Mouse (Mus musculus) CH12.LX (cell line): ENCODE data around the gene Ppp1r37. TPM values are rescaled to one million over a fixed set of nuclear protein-coding genes. Genes with fewer than 3 reads are reported as not detected.

Experiments
- DNase-seq: peaks from one replicate; pipeline ENCODE4 v3.0.0-alpha.2; 2013; ENCODE audit errors: extremely low read depth
- H3K27ac ChIP-seq: 2 replicates; pipeline ENCODE4 v1.5.1; 2012; ENCODE audit warnings: low read depth, mild to moderate bottlenecking, control low read depth, moderate library complexity; ENCODE audit not compliant: insufficient read depth
- H3K27me3 ChIP-seq: replicated peaks from 2 replicates; pipeline ENCODE3; 2012; ENCODE audit warnings: inconsistent platforms
- H3K36me3 ChIP-seq, 2 experiments: replicated peaks in 1 of 2; 2 replicates each; pipeline versions ENCODE3 to v1.6.1; 2012; ENCODE audit warnings: inconsistent platforms in 1 of 2, low read length in 1 of 2, mild to moderate bottlenecking in 1 of 2, mixed read lengths in 1 of 2, moderate library complexity in 1 of 2; ENCODE audit not compliant: control insufficient read depth in 1 of 2, insufficient read depth in 1 of 2
- H3K4me1 ChIP-seq, 2 experiments: 2 replicates each; pipeline ENCODE4 v1.6.1; 2012; ENCODE audit warnings: inconsistent platforms in 1 of 2, moderate library complexity in 1 of 2; ENCODE audit not compliant: insufficient read depth in 2 of 2, control insufficient read depth in 1 of 2
- H3K4me2 ChIP-seq: 2 replicates; pipeline ENCODE4 v1.6.1; 2012; ENCODE audit warnings: low read depth, mild to moderate bottlenecking, control low read depth; ENCODE audit not compliant: poor library complexity, insufficient read depth, severe bottlenecking
- H3K4me3 ChIP-seq, 3 experiments: fragments of 150-350 bp in 1 of 3; sonication (generic) in 1 of 3; replicated peaks in 1 of 3; 2 replicates each; pipeline versions ENCODE3 to v1.5.1; 2011 to 2012; ENCODE audit warnings: low read depth in 2 of 3, low read length in 2 of 3, mild to moderate bottlenecking in 2 of 3, moderate library complexity in 2 of 3, control low read depth in 1 of 3, improper control_type of control experiment in 1 of 3, inconsistent platforms in 1 of 3, mixed read lengths in 1 of 3; ENCODE audit not compliant: poor library complexity in 1 of 3
- H3K79me2 ChIP-seq: replicated peaks from 2 replicates; pipeline ENCODE4 v1.6.1; 2012; ENCODE audit warnings: mild to moderate bottlenecking, moderate library complexity; ENCODE audit not compliant: control insufficient read depth, poor library complexity, insufficient read depth, severe bottlenecking; ENCODE audit errors: extremely low read depth
- H3K9ac ChIP-seq: 2 replicates; pipeline ENCODE4 v1.6.1; 2012; ENCODE audit warnings: low read depth, mild to moderate bottlenecking, control low read depth, moderate library complexity; ENCODE audit not compliant: insufficient read depth
- H3K9me3 ChIP-seq: replicated peaks from 2 replicates; pipeline ENCODE3; 2012; ENCODE audit warnings: low read length, inconsistent platforms, mixed read lengths
- BHLHE40 ChIP-seq: IDR thresholded peaks from 2 replicates; pipeline ENCODE4 v1.6.1; 2011; ENCODE audit warnings: mild to moderate bottlenecking, low read depth, low read length, improper control_type of control experiment
- CHD1 ChIP-seq: IDR thresholded peaks from 2 replicates; pipeline ENCODE4 v1.6.1; 2012; ENCODE audit warnings: low read depth, low read length, improper control_type of control experiment, inconsistent platforms
- CHD2 ChIP-seq: IDR thresholded peaks from 2 replicates; pipeline ENCODE4 v1.6.1; 2011; ENCODE audit warnings: low read length, improper control_type of control experiment
- CTCF ChIP-seq, 2 experiments: IDR thresholded peaks in 1 of 2; conservative IDR thresholded peaks in 1 of 2; 2 replicates each; pipeline ENCODE4 v1.5.1; 2011 to 2012; ENCODE audit warnings: low read depth in 2 of 2, low read length in 2 of 2, improper control_type of control experiment in 1 of 2, inconsistent platforms in 1 of 2, mild to moderate bottlenecking in 1 of 2, moderate library complexity in 1 of 2
- E2F4 ChIP-seq: IDR thresholded peaks from 2 replicates; pipeline ENCODE4 v1.6.1; 2011; ENCODE audit warnings: low read depth, low read length, improper control_type of control experiment; ENCODE audit not compliant: insufficient replicate concordance
- ELF1 ChIP-seq: IDR thresholded peaks from 2 replicates; pipeline ENCODE4 v1.6.1; 2014; ENCODE audit warnings: low read depth, mild to moderate bottlenecking, inconsistent platforms, low read length, improper control_type of control experiment
- EP300 ChIP-seq: IDR thresholded peaks from 2 replicates; pipeline ENCODE4 v1.6.1; 2011; ENCODE audit warnings: low read length, improper control_type of control experiment
- ETS1 ChIP-seq: conservative IDR thresholded peaks from 2 replicates; pipeline ENCODE4 v1.6.1; 2012; ENCODE audit warnings: low read depth, mild to moderate bottlenecking, inconsistent platforms, low read length, improper control_type of control experiment, moderate library complexity
- HCFC1 ChIP-seq: IDR thresholded peaks from 2 replicates; pipeline ENCODE4 v1.6.1; 2012; ENCODE audit warnings: low read depth, mild to moderate bottlenecking, inconsistent platforms, low read length, improper control_type of control experiment
- IRF4 ChIP-seq: IDR thresholded peaks from 2 replicates; pipeline ENCODE4 v1.6.1; 2014; ENCODE audit warnings: low read depth, mild to moderate bottlenecking, inconsistent platforms, low read length, improper control_type of control experiment
- JUN ChIP-seq: IDR thresholded peaks from 2 replicates; pipeline ENCODE4 v1.6.1; 2011; ENCODE audit warnings: low read depth, mild to moderate bottlenecking, low read length, improper control_type of control experiment, moderate library complexity; ENCODE audit not compliant: insufficient read depth
- JUND ChIP-seq: conservative IDR thresholded peaks from 2 replicates; pipeline ENCODE4 v1.6.1; 2011; ENCODE audit warnings: low read depth, low read length, improper control_type of control experiment
- KAT2A ChIP-seq: IDR thresholded peaks from 2 replicates; pipeline ENCODE4 v1.6.1; 2012; ENCODE audit warnings: low read length, improper control_type of control experiment, inconsistent platforms; ENCODE audit not compliant: insufficient replicate concordance
- MAFK ChIP-seq: IDR thresholded peaks from 2 replicates; pipeline ENCODE4 v1.6.1; 2011; ENCODE audit warnings: low read length, improper control_type of control experiment; ENCODE audit not compliant: insufficient replicate concordance
- MAX ChIP-seq: IDR thresholded peaks from 2 replicates; pipeline ENCODE4 v1.6.1; 2011; ENCODE audit warnings: low read length, improper control_type of control experiment
- MAZ ChIP-seq: IDR thresholded peaks from 2 replicates; pipeline ENCODE4 v1.6.1; 2012; ENCODE audit warnings: low read depth, mild to moderate bottlenecking, inconsistent platforms, low read length, improper control_type of control experiment, moderate library complexity
- MEF2A ChIP-seq: IDR thresholded peaks from 2 replicates; pipeline ENCODE4 v1.6.1; 2014; ENCODE audit warnings: low read depth, mild to moderate bottlenecking, inconsistent platforms, low read length, improper control_type of control experiment, borderline replicate concordance
- MXI1 ChIP-seq: IDR thresholded peaks from 2 replicates; pipeline ENCODE4 v1.6.1; 2011; ENCODE audit warnings: mild to moderate bottlenecking, low read depth, low read length, improper control_type of control experiment
- MYC ChIP-seq: IDR thresholded peaks from 2 replicates; pipeline ENCODE4 v1.6.1; 2011; ENCODE audit warnings: low read depth, mild to moderate bottlenecking, improper control_type of control experiment, low read length
- NELFE ChIP-seq: IDR thresholded peaks from 2 replicates; pipeline ENCODE4 v1.6.1; 2011; ENCODE audit warnings: low read depth, low read length, improper control_type of control experiment
- NRF1 ChIP-seq: IDR thresholded peaks from 2 replicates; pipeline ENCODE4 v1.6.1; 2014; ENCODE audit warnings: low read depth, mild to moderate bottlenecking, inconsistent platforms, low read length, improper control_type of control experiment, moderate library complexity
- PAX5 ChIP-seq: IDR thresholded peaks from 2 replicates; pipeline ENCODE4 v1.6.1; 2012; ENCODE audit warnings: low read length, inconsistent platforms, mixed read lengths
- POLR2A ChIP-seq: IDR thresholded peaks from 2 replicates; pipeline ENCODE4 v1.6.1; 2011; ENCODE audit warnings: low read depth, mild to moderate bottlenecking, improper control_type of control experiment, low read length
- POLR2AphosphoS2 ChIP-seq: IDR thresholded peaks from 2 replicates; pipeline ENCODE4 v1.6.1; 2011; ENCODE audit warnings: low read depth, low read length, improper control_type of control experiment
- RAD21 ChIP-seq: IDR thresholded peaks from 2 replicates; pipeline ENCODE4 v1.6.1; 2011; ENCODE audit warnings: low read depth, mild to moderate bottlenecking, low read length, improper control_type of control experiment, moderate library complexity
- RCOR1 ChIP-seq: conservative IDR thresholded peaks from 2 replicates; pipeline ENCODE4 v1.6.1; 2012; ENCODE audit warnings: low read depth, mild to moderate bottlenecking, inconsistent platforms, low read length, improper control_type of control experiment
- SIN3A ChIP-seq: IDR thresholded peaks from 2 replicates; pipeline ENCODE4 v1.6.1; 2012; ENCODE audit warnings: low read length, improper control_type of control experiment, inconsistent platforms
- SMC3 ChIP-seq: IDR thresholded peaks from 2 replicates; pipeline ENCODE4 v1.6.1; 2011; ENCODE audit warnings: low read depth, low read length, improper control_type of control experiment
- TBP ChIP-seq: conservative IDR thresholded peaks from 2 replicates; pipeline ENCODE4 v1.6.1; 2011; ENCODE audit warnings: low read depth, low read length, improper control_type of control experiment
- TCF12 ChIP-seq: IDR thresholded peaks from 2 replicates; pipeline ENCODE4 v1.6.1; 2014; ENCODE audit warnings: low read depth, mild to moderate bottlenecking, inconsistent platforms, low read length, improper control_type of control experiment
- UBTF ChIP-seq: IDR thresholded peaks from 2 replicates; pipeline ENCODE4 v1.6.1; 2012; ENCODE audit warnings: low read depth, mild to moderate bottlenecking, inconsistent platforms, low read length, improper control_type of control experiment, moderate library complexity
- USF1 ChIP-seq: IDR thresholded peaks from 2 replicates; pipeline ENCODE4 v1.6.1; 2014; ENCODE audit warnings: low read depth, mild to moderate bottlenecking, inconsistent platforms, low read length, improper control_type of control experiment
- ZC3H11A ChIP-seq: IDR thresholded peaks from 2 replicates; pipeline ENCODE4 v1.6.1; 2012; ENCODE audit warnings: low read depth, mild to moderate bottlenecking, inconsistent platforms, low read length, improper control_type of control experiment
- ZMIZ1 ChIP-seq: IDR thresholded peaks from 2 replicates; pipeline ENCODE4 v1.6.1; 2012; ENCODE audit warnings: low read depth, mild to moderate bottlenecking, inconsistent platforms, low read length, improper control_type of control experiment
- ZNF384 ChIP-seq: IDR thresholded peaks from 2 replicates; pipeline ENCODE4 v1.6.1; 2012; ENCODE audit warnings: low read depth, low read length, improper control_type of control experiment, inconsistent platforms
- dilution Hi-C: fragments of 300-500 bp; cut with MboI; formaldehyde crosslinking; loops from 2 replicates; pipeline ENCODE4 v1.14.3; 2020; ENCODE audit warnings: low sequenced_read_pairs; ENCODE audit not compliant: extremely low pct_unique_long_range_greater_than_20kb, extremely low pct_ligation_motif_present
- in situ Hi-C: fragments of 300-500 bp; cut with MboI; formaldehyde crosslinking; loops from 3 replicates; pipeline ENCODE4 v1.14.3; 2019; ENCODE audit warnings: low sequenced_read_pairs, low pct_ligation_motif_present, low pct_unique_long_range_greater_than_20kb, mixed read lengths
- polyA plus RNA-seq: library from polyadenylated mRNA; unstranded; fragments of >175 nt; gene quantifications from 2 replicates; pipeline ENCODE4 v1.2.1, GENCODE M21; 2012; ENCODE audit warnings: low read depth; ENCODE audit not compliant: insufficient read length
- total RNA-seq, 2 experiments: library from RNA; depleted of rRNA; stranded (reverse); fragments of 300-350 nt in 1 of 2; fragments of >200 nt in 1 of 2; gene quantifications; 2 replicates each; pipeline ENCODE4 v1.2.3; 2012 to 2014

Ppp1r37 gene
- total and polyA plus RNA-seq, 3 experiments = 7.3 to 15.7 (median 13.8) TPM

- in situ Hi-C loops (loop anchor here (25.0 kb wide), 1 partner anchor 150 kb away; the partner anchor contains the start of genes Ckm and Klc3), dilution Hi-C loops (no loop called here)
- TF ChIP-seq RCOR1 = no peak
- 0 out of 2 replicates have a peak, but pooled peaks have one; percentile 2 for TF ChIP-seq ZNF384
- TF ChIP-seq MXI1 = peak; percentile 69
- peak; percentile 80; the same call in 1 of the 2 replicates for TF ChIP-seq MYC
- TF ChIP-seq SMC3 = no peak
- peak; percentile 69 for TF ChIP-seq IRF4
- TF ChIP-seq MEF2A = peak; percentile 72
- no peak; the same call in 1 of the 2 replicates for TF ChIP-seq TCF12
- no peak for TF ChIP-seq JUND
- TF ChIP-seq HCFC1 = peak; percentile 88
- TF ChIP-seq NELFE = peak; percentile 42
- TF ChIP-seq SIN3A = peak; percentile 68
- TF ChIP-seq ETS1 = 0 out of 2 replicates have a peak, but pooled peaks have one; percentile 24
- TF ChIP-seq BHLHE40 = peak; percentile 99
- TF ChIP-seq KAT2A = peak; percentile 69; the same call in 1 of the 2 replicates
- TF ChIP-seq CTCF (conservative IDR thresholded peaks at IDR 0.05 in 1 of 2, IDR thresholded peaks at IDR 0.05 in 1 of 2; ENCODE audit: low read depth in 2 of 2, low read length in 2 of 2) = no peak
- no peak for TF ChIP-seq JUN
- TF ChIP-seq MAZ = peak; percentile 99
- peak; percentile 100 for TF ChIP-seq ZC3H11A
- peak; percentile 57; the same call in 1 of the 2 replicates for TF ChIP-seq POLR2AphosphoS2
- TF ChIP-seq CHD2 = peak; percentile 85
- TF ChIP-seq NRF1 = peak; percentile 96
- TF ChIP-seq E2F4 = no peak
- no peak; the same call in 1 of the 2 replicates for TF ChIP-seq ZMIZ1
- TF ChIP-seq ELF1 = peak; percentile 61; the same call in 1 of the 2 replicates
- TF ChIP-seq POLR2A = peak; percentile 68
- TF ChIP-seq MAX = peak; percentile 81
- TF ChIP-seq RAD21 = no peak
- no peak for TF ChIP-seq CHD1
- peak; percentile 88 for TF ChIP-seq UBTF
- TF ChIP-seq PAX5 = no peak
- no peak for TF ChIP-seq MAFK
- no peak for TF ChIP-seq USF1
- no peak for TF ChIP-seq EP300
- TF ChIP-seq TBP = peak; percentile 51; the same call in 1 of the 2 replicates
- peaks cover 8 to 44% of the 10 kb centered on the region in 2 experiments for H3K4me1 ChIP-seq
- H3K4me2 ChIP-seq = peak overlapping the region; percentile 71
- peaks cover 27 to 66% of the 10 kb centered on the region in 2 experiments for H3K36me3 ChIP-seq
- H3K79me2 ChIP-seq = peaks cover 41% of the 10 kb centered on the region
- peak overlapping the region; percentile 88 to 98 (median 91) for H3K4me3 ChIP-seq
- H3K27ac ChIP-seq = peak overlapping the region; percentile 69
- H3K27me3 ChIP-seq = no peaks in the 10 kb centered on the region
- DNase-seq = peak; percentile 85
- H3K9ac ChIP-seq = peak overlapping the region; percentile 93
- peaks cover 13% of the 10 kb centered on the region for H3K9me3 ChIP-seq
Measured at GRCm38 (mm10) chr7:19561765-19562642, 872 bp downstream of the Ppp1r37 start.
